ENCODE assay signal across 9 mouse cellular contexts in the genomic region with DNA sequence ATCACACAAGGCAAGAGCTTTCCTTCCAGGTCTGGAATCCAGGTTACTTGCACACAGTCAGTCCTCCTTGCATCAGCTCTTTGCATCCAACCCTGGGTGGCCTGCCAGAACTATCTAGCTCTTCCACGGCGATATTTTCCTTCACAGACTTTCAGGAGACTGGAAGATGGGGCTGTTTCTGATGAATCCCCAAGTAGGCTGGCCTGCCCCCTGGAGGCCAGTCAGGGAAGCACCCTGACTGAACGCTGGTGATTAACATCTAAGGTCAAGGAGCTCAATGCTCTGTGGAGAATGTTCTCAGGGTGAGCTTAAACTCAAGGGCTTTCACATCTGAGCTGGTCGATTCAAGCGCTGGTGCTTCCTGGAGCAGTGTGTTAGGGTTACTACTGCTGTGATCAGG. TPM values are rescaled to one million over a fixed set of nuclear protein-coding genes. Genes with fewer than 3 reads are reported as not detected.
A peak's percentile ranks its signal among the peaks of the same experiment; 100 is the strongest.
DNase-seq lines count a peak whose midpoint lies in the region; ATAC-seq and TF ChIP-seq lines count a peak whose summit lies in the region.
"Had no signal": no experiment of that assay in that cellular context is flagged by ENCODE, and none has a peak within 500 bp of the region (broad histone marks: within the 10 kb centered on the region; RNA-seq: fewer than 3 reads in every experiment).

No protein-coding gene starts in this region.

- 6% methylated on average over 5 of the region's 5 CpGs for WGBS in heart, embryonic 11.5 days (ENCODE audit: insufficient replicate concordance)
- WGBS in bone marrow, adult 2 months, result 1% methylated on average over 5 of the region's 5 CpGs
- WGBS in heart, postnatal 0 days, result 2% methylated on average over 5 of the region's 5 CpGs
- 3% methylated on average over 5 of the region's 5 CpGs for WGBS in midbrain, embryonic 14.5 days

- H3K4me1 ChIP-seq in heart, embryonic 11.5 days (ENCODE audit: control insufficient read depth, insufficient read depth, low read length), result peaks cover 24% of the 10 kb centered on the region
- no peaks in the 10 kb centered on the region; the same call in 1 of the 2 replicates for H3K4me1 ChIP-seq in bone marrow, adult 2 months (ENCODE audit: control insufficient read depth, insufficient read depth, low read length)
- peaks cover 12% of the 10 kb centered on the region for H3K4me1 ChIP-seq in embryonic fibroblast, embryonic 13.5 days (ENCODE audit: control insufficient read depth, insufficient read depth, low read length)
- H3K4me1 ChIP-seq in heart, postnatal 0 days (ENCODE audit: control insufficient read depth, insufficient read depth), result peaks cover 17% of the 10 kb centered on the region
- H3K4me1 ChIP-seq in midbrain, embryonic 14.5 days (ENCODE audit: control insufficient read depth, insufficient read depth, low read length), result peaks cover 10% of the 10 kb centered on the region

- TF ChIP-seq CTCF in bone marrow, adult 2 months (IDR thresholded peaks at IDR 0.05; ENCODE audit: control insufficient read depth, insufficient read depth, low read length), result peak; percentile 89
- TF ChIP-seq CTCF in embryonic fibroblast, embryonic 13.5 days (IDR thresholded peaks at IDR 0.05; ENCODE audit: borderline replicate concordance, insufficient read depth, low read length), result peak; percentile 65; the same call in 1 of the 2 replicates
- peak; percentile 90 for TF ChIP-seq CTCF in heart, postnatal 0 days (IDR thresholded peaks at IDR 0.05; ENCODE audit: low read depth)

- TF ChIP-seq EP300 in heart, postnatal 0 days (IDR thresholded peaks at IDR 0.05; ENCODE audit: low read depth), result no peak

- H3K4me3 ChIP-seq in heart, embryonic 11.5 days (ENCODE audit: low read depth, low read length), result no peak overlapping the region
- no peak overlapping the region for H3K4me3 ChIP-seq in bone marrow, adult 2 months (replicated peaks; ENCODE audit: control insufficient read depth, low read depth, low read length)
- no peak overlapping the region for H3K4me3 ChIP-seq in embryonic fibroblast, embryonic 13.5 days (ENCODE audit: insufficient read depth, low read length)
- H3K4me3 ChIP-seq in heart, postnatal 0 days (ENCODE audit: low read depth, low read length), result no peak overlapping the region
- H3K4me3 ChIP-seq in midbrain, embryonic 14.5 days (replicated peaks; ENCODE audit: low read depth, low read length), result no peak overlapping the region
- H3K4me3 ChIP-seq: neural tube, embryonic 13.5 days had no signal

- TF ChIP-seq POLR2A in bone marrow, adult 2 months (IDR thresholded peaks at IDR 0.05; ENCODE audit: borderline replicate concordance, control insufficient read depth, low read depth, low read length), result no peak
- no peak for TF ChIP-seq POLR2A in embryonic fibroblast, embryonic 13.5 days (IDR thresholded peaks at IDR 0.05; ENCODE audit: low read depth, low read length)

- no peaks in the 10 kb centered on the region for H3K36me3 ChIP-seq in heart, embryonic 11.5 days (ENCODE audit: control insufficient read depth, insufficient read depth, low read length)
- H3K36me3 ChIP-seq in heart, postnatal 0 days (replicated peaks; ENCODE audit: control insufficient read depth, insufficient read depth, low read length), result 0 out of 2 replicates have a peak, but pooled peaks cover 4% of the 10 kb centered on the region
- no peaks in the 10 kb centered on the region for H3K36me3 ChIP-seq in midbrain, embryonic 14.5 days (ENCODE audit: control insufficient read depth, insufficient read depth, low read length)
- H3K36me3 ChIP-seq in splenic B cell, adult 2 months (ENCODE audit: control insufficient read depth, insufficient read depth, low read length, poor library complexity, severe bottlenecking), result no peaks in the 10 kb centered on the region

- no peak overlapping the region for H3K9ac ChIP-seq in heart, embryonic 11.5 days (ENCODE audit: low read depth, low read length)
- no peak overlapping the region; the same call in 1 of the 2 replicates for H3K9ac ChIP-seq in heart, postnatal 0 days (replicated peaks; ENCODE audit: low read depth, low read length)
- H3K9ac ChIP-seq in midbrain, embryonic 14.5 days (replicated peaks; ENCODE audit: low read length), result no peak overlapping the region; the same call in 1 of the 2 replicates
- H3K9ac ChIP-seq: neural tube, embryonic 13.5 days had no signal

- DNase-seq in heart, adult 11 months, result peak; percentile 93
- DNase-seq in heart, postnatal 0 days (ENCODE audit: low spot score), result peak; percentile 53
- DNase-seq in layer of hippocampus, postnatal 10 days (ENCODE audit: low spot score in 2 of 2), result peak; percentile 78 to 84
- peak; percentile 84 for DNase-seq in midbrain, embryonic 14.5 days
- peak; percentile 76 for DNase-seq in splenic B cell, adult 2 months (ENCODE audit: low read depth, low spot score)

- no peak overlapping the region for H3K27ac ChIP-seq in heart, embryonic 11.5 days (ENCODE audit: low read depth, low read length)
- no peak overlapping the region for H3K27ac ChIP-seq in bone marrow, adult 2 months (ENCODE audit: control insufficient read depth, insufficient read depth, low read depth, low read length, poor library complexity)
- H3K27ac ChIP-seq in embryonic fibroblast, embryonic 13.5 days (ENCODE audit: insufficient read depth, low read length), result no peak overlapping the region
- H3K27ac ChIP-seq in heart, postnatal 0 days (ENCODE audit: low read depth), result no peak overlapping the region
- H3K27ac ChIP-seq in midbrain, embryonic 14.5 days (replicated peaks; ENCODE audit: low read depth, low read length), result no peak overlapping the region
- H3K27ac ChIP-seq: neural tube, embryonic 13.5 days had no signal

- H3K27me3 ChIP-seq in heart, embryonic 11.5 days (ENCODE audit: control insufficient read depth, insufficient read depth, low read length), result no peaks in the 10 kb centered on the region
- H3K27me3 ChIP-seq in heart, postnatal 0 days (ENCODE audit: control insufficient read depth, insufficient read depth, low read length), result 0 out of 2 replicates have a peak, but pooled peaks cover 5% of the 10 kb centered on the region
- no peaks in the 10 kb centered on the region for H3K27me3 ChIP-seq in midbrain, embryonic 14.5 days (ENCODE audit: control insufficient read depth, insufficient read depth, low read length)
- no peaks in the 10 kb centered on the region for H3K27me3 ChIP-seq in splenic B cell, adult 2 months (ENCODE audit: control insufficient read depth, insufficient read depth, low read length, poor library complexity, severe bottlenecking)
- H3K27me3 ChIP-seq: neural tube, embryonic 13.5 days had no signal

- no peak for ATAC-seq in heart, embryonic 11.5 days (replicated peaks; ENCODE audit: insufficient number of reproducible peaks, low FRiP score, low TSS enrichment)
- ATAC-seq in heart, postnatal 0 days (ENCODE audit: insufficient read depth, low read depth), result no peak
- no peak for ATAC-seq in midbrain, embryonic 14.5 days (ENCODE audit: low FRiP score, low TSS enrichment)

- no peak overlapping the region for H3K4me2 ChIP-seq in heart, embryonic 11.5 days
- H3K4me2 ChIP-seq in heart, postnatal 0 days (ENCODE audit: low read depth, low read length), result no peak overlapping the region
- no peak overlapping the region for H3K4me2 ChIP-seq in midbrain, embryonic 14.5 days (ENCODE audit: low read length)
- H3K4me2 ChIP-seq: neural tube, embryonic 13.5 days had no signal

- no peaks in the 10 kb centered on the region for H3K9me3 ChIP-seq in heart, embryonic 11.5 days (replicated peaks; ENCODE audit: control insufficient read depth, low read length)
- no peaks in the 10 kb centered on the region for H3K9me3 ChIP-seq in heart, postnatal 0 days (replicated peaks; ENCODE audit: control insufficient read depth, low read length)
- no peaks in the 10 kb centered on the region for H3K9me3 ChIP-seq in midbrain, embryonic 14.5 days (ENCODE audit: control insufficient read depth, low read length)
- H3K9me3 ChIP-seq: neural tube, embryonic 13.5 days had no signal

RNA-seq across cellular contexts. Expression of gene Arfgap1, which starts 3.1 kb away (rescaled TPM):
- polyA plus RNA-seq in heart, embryonic 11.5 days (2014; fragmentation: Nextera tagmentation; extraction: Ambion mirVana), result 59.3 and 68.9 TPM in 2 replicates
- polyA plus RNA-seq in bone marrow, adult 2 months (2011; ENCODE audit: insufficient read depth, insufficient read length, low replicate concordance, missing spikeins), result 32.9 and 35.6 TPM in 2 replicates
- 88.3 and 96.5 TPM in 2 replicates for polyA plus RNA-seq in embryonic fibroblast, embryonic 13.5 days (2011; ENCODE audit: insufficient read length, low read depth, missing spikeins)
- 40.9 and 58.7 TPM in 2 replicates for total RNA-seq in heart, postnatal 0 days (2014; rRNA removed; ENCODE audit: low replicate concordance)
- polyA plus RNA-seq in heart, postnatal 0 days (2015; fragmentation: Nextera tagmentation; extraction: Ambion mirVana), result 51.0 and 51.4 TPM in 2 replicates
- 100 to 1,000 TPM; 114 to 118 TPM for total RNA-seq in layer of hippocampus, postnatal 10 days (2021)
- 86.6 and 92.4 TPM in 2 replicates for polyA plus RNA-seq in midbrain, embryonic 14.5 days (2014; fragmentation: Nextera tagmentation; extraction: Ambion mirVana)

RNA-seq across cellular contexts. Expression of gene Nkain4, which starts 9.5 kb away (rescaled TPM):
- polyA plus RNA-seq in heart, embryonic 11.5 days (2014; fragmentation: Nextera tagmentation; extraction: Ambion mirVana), result 29.3 and 34.2 TPM in 2 replicates
- polyA plus RNA-seq in bone marrow, adult 2 months (2011; ENCODE audit: insufficient read depth, insufficient read length, low replicate concordance, missing spikeins), result not detected in 2 replicates
- 1.5 and 3.1 TPM in 2 replicates for polyA plus RNA-seq in embryonic fibroblast, embryonic 13.5 days (2011; ENCODE audit: insufficient read length, low read depth, missing spikeins)
- 8.6 and 9.8 TPM in 2 replicates for total RNA-seq in heart, postnatal 0 days (2014; rRNA removed; ENCODE audit: low replicate concordance)
- 27.6 and 29.6 TPM in 2 replicates for polyA plus RNA-seq in heart, postnatal 0 days (2015; fragmentation: Nextera tagmentation; extraction: Ambion mirVana)
- total RNA-seq in layer of hippocampus, postnatal 10 days (2021), result 10 to 100 TPM; 44.2 to 57.0 TPM
- polyA plus RNA-seq in midbrain, embryonic 14.5 days (2014; fragmentation: Nextera tagmentation; extraction: Ambion mirVana), result 89.6 and 94.9 TPM in 2 replicates

RNA-seq across cellular contexts. Expression of gene Col20a1, which starts 22.4 kb away (rescaled TPM):
- polyA plus RNA-seq in heart, embryonic 11.5 days (2014; fragmentation: Nextera tagmentation; extraction: Ambion mirVana), result 0.17 and 0.30 TPM in 2 replicates
- polyA plus RNA-seq in bone marrow, adult 2 months (2011; ENCODE audit: insufficient read depth, insufficient read length, low replicate concordance, missing spikeins), result 0.52 and 2.6 TPM in 2 replicates
- 0.23 and 0.40 TPM in 2 replicates for polyA plus RNA-seq in embryonic fibroblast, embryonic 13.5 days (2011; ENCODE audit: insufficient read length, low read depth, missing spikeins)
- total RNA-seq in heart, postnatal 0 days (2014; rRNA removed; ENCODE audit: low replicate concordance), result 0.15 and 2.0 TPM in 2 replicates
- polyA plus RNA-seq in heart, postnatal 0 days (2015; fragmentation: Nextera tagmentation; extraction: Ambion mirVana), result 0.05 TPM in 2 replicates
- total RNA-seq in layer of hippocampus, postnatal 10 days (2021), result 1 to 10 TPM; 1.0 to 1.2 TPM
- 0.16 and 0.24 TPM in 2 replicates for polyA plus RNA-seq in midbrain, embryonic 14.5 days (2014; fragmentation: Nextera tagmentation; extraction: Ambion mirVana)

RNA-seq across cellular contexts. Expression of gene Birc7, which starts 35.1 kb away (rescaled TPM):
- polyA plus RNA-seq in heart, embryonic 11.5 days (2014; fragmentation: Nextera tagmentation; extraction: Ambion mirVana), result 0.13 TPM in 1 of 2 replicates, not detected in the other
- not detected in 2 replicates for polyA plus RNA-seq in bone marrow, adult 2 months (2011; ENCODE audit: insufficient read depth, insufficient read length, low replicate concordance, missing spikeins)
- not detected in 2 replicates for polyA plus RNA-seq in embryonic fibroblast, embryonic 13.5 days (2011; ENCODE audit: insufficient read length, low read depth, missing spikeins)
- total RNA-seq in heart, postnatal 0 days (2014; rRNA removed; ENCODE audit: low replicate concordance), result 0.84 TPM in 1 of 2 replicates, not detected in the other
- 0.07 and 0.10 TPM in 2 replicates for polyA plus RNA-seq in heart, postnatal 0 days (2015; fragmentation: Nextera tagmentation; extraction: Ambion mirVana)
- total RNA-seq in layer of hippocampus, postnatal 10 days (2021), result not detected
- 0.18 and 0.38 TPM in 2 replicates for polyA plus RNA-seq in midbrain, embryonic 14.5 days (2014; fragmentation: Nextera tagmentation; extraction: Ambion mirVana)

RNA-seq across cellular contexts. Expression of gene Ythdf1, which starts 43.2 kb away (rescaled TPM):
- 39.8 and 43.6 TPM in 2 replicates for polyA plus RNA-seq in heart, embryonic 11.5 days (2014; fragmentation: Nextera tagmentation; extraction: Ambion mirVana)
- polyA plus RNA-seq in bone marrow, adult 2 months (2011; ENCODE audit: insufficient read depth, insufficient read length, low replicate concordance, missing spikeins), result 17.7 and 26.6 TPM in 2 replicates
- polyA plus RNA-seq in embryonic fibroblast, embryonic 13.5 days (2011; ENCODE audit: insufficient read length, low read depth, missing spikeins), result 71.0 and 85.1 TPM in 2 replicates
- total RNA-seq in heart, postnatal 0 days (2014; rRNA removed; ENCODE audit: low replicate concordance), result 15.8 and 51.0 TPM in 2 replicates
- 27.1 and 27.7 TPM in 2 replicates for polyA plus RNA-seq in heart, postnatal 0 days (2015; fragmentation: Nextera tagmentation; extraction: Ambion mirVana)
- total RNA-seq in layer of hippocampus, postnatal 10 days (2021), result 10 to 100 TPM; 61.8 to 64.6 TPM
- 44.4 and 59.1 TPM in 2 replicates for polyA plus RNA-seq in midbrain, embryonic 14.5 days (2014; fragmentation: Nextera tagmentation; extraction: Ambion mirVana)
